Mouse (Mus musculus): ENCODE data around the gene Uhrf1bp1l. TPM values are rescaled to one million over a fixed set of nuclear protein-coding genes. Genes with fewer than 3 reads are reported as not detected.
A peak's percentile ranks its signal among the peaks of the same experiment; 100 is the strongest.
"Not testable (repeated sequence)": the region's sequence is repeated elsewhere in the genome, so short reads cannot be mapped to it uniquely, and the experiment has no call there.

Uhrf1bp1l gene
- 30.7 and 32.9 TPM in 2 replicates for polyA plus RNA-seq (2015; fragmentation: Nextera tagmentation; extraction: Ambion mirVana)

- Histone ChIP-seq H3K9ac (ENCODE audit: low read depth, low read length) (peak within 1 kb of the TSS; percentile 97), H3K4me1 (ENCODE audit: control insufficient read depth, insufficient read depth, low read length) (peaks cover 8% of the 10 kb centered on the region), H3K4me2 (ENCODE audit: low read length) (peak within 1 kb of the TSS; percentile 60), H3K9me3 (replicated peaks; ENCODE audit: control insufficient read depth, low read length, poor library complexity, severe bottlenecking) (no peaks in the 10 kb centered on the region), H3K4me3 (ENCODE audit: low read depth, low read length) (peak within 1 kb of the TSS; percentile 94), H3K27me3 (ENCODE audit: control insufficient read depth, insufficient read depth, low read depth, low read length) (no peaks in the 10 kb centered on the region), H3K27ac (ENCODE audit: low read length) (peak within 1 kb of the TSS; percentile 96), H3K36me3 (ENCODE audit: control insufficient read depth, insufficient read depth, low read length) (no peaks in the 10 kb centered on the region)
- peak; percentile 97 for ATAC-seq
- under 1% methylated on average over 78 of the region's 85 CpGs for WGBS
Observed at GRCm38 (mm10) chr10:89744871-89745665, at the start of gene Uhrf1bp1l. Uhrf1bp1l (plus strand) TSS chr10:89744991.

GRCm38 (mm10) chr10:89695194-89695911, 49.4 kb upstream of the Uhrf1bp1l start:
- H3K27me3 ChIP-seq (ENCODE audit: control insufficient read depth, insufficient read depth, low read depth, low read length), result no peaks in the 10 kb centered on the region
- no peaks in the 10 kb centered on the region; the same call in 1 of the 2 replicates for H3K36me3 ChIP-seq (ENCODE audit: control insufficient read depth, insufficient read depth, low read length)
- H3K4me2 ChIP-seq (ENCODE audit: low read length), result no peak overlapping the region
- H3K4me3 ChIP-seq (ENCODE audit: low read depth, low read length), result no peak overlapping the region
- H3K9ac ChIP-seq (ENCODE audit: low read depth, low read length), result no peak overlapping the region
- no peak overlapping the region for H3K27ac ChIP-seq (ENCODE audit: low read length)
- no peak for ATAC-seq
- 76% methylated on average over 20 of the region's 20 CpGs for WGBS
- H3K9me3 ChIP-seq (replicated peaks; ENCODE audit: control insufficient read depth, low read length, poor library complexity, severe bottlenecking), result no peaks in the 10 kb centered on the region
- H3K4me1 ChIP-seq (ENCODE audit: control insufficient read depth, insufficient read depth, low read length), result no peaks in the 10 kb centered on the region

GRCm38 (mm10) chr10:89696270-89696669, 48.5 kb upstream of the Uhrf1bp1l start:
- not testable (repeated sequence) for H3K36me3 ChIP-seq (ENCODE audit: control insufficient read depth, insufficient read depth, low read length); H3K4me3 ChIP-seq (ENCODE audit: low read depth, low read length); ATAC-seq; H3K27me3 ChIP-seq (ENCODE audit: control insufficient read depth, insufficient read depth, low read depth, low read length); H3K9ac ChIP-seq (ENCODE audit: low read depth, low read length); H3K27ac ChIP-seq (ENCODE audit: low read length); H3K9me3 ChIP-seq (replicated peaks; ENCODE audit: control insufficient read depth, low read length, poor library complexity, severe bottlenecking); H3K4me1 ChIP-seq (ENCODE audit: control insufficient read depth, insufficient read depth, low read length); H3K4me2 ChIP-seq (ENCODE audit: low read length)
- 78% methylated on average over 2 of the region's 2 CpGs for WGBS

- no peaks in the 10 kb centered on the region for H3K9me3 ChIP-seq (replicated peaks; ENCODE audit: control insufficient read depth, low read length, poor library complexity, severe bottlenecking)
- no peaks in the 10 kb centered on the region for H3K4me1 ChIP-seq (ENCODE audit: control insufficient read depth, insufficient read depth, low read length)
- H3K36me3 ChIP-seq (ENCODE audit: control insufficient read depth, insufficient read depth, low read length), result no peaks in the 10 kb centered on the region
- ATAC-seq, result no peak
- no peak overlapping the region for H3K9ac ChIP-seq (ENCODE audit: low read depth, low read length)
- no peak overlapping the region for H3K4me2 ChIP-seq (ENCODE audit: low read length)
- H3K27ac ChIP-seq (ENCODE audit: low read length), result no peak overlapping the region
- WGBS, result 98% methylated on average over 3 of the region's 3 CpGs
- H3K27me3 ChIP-seq (ENCODE audit: control insufficient read depth, insufficient read depth, low read depth, low read length), result no peaks in the 10 kb centered on the region
- no peak overlapping the region for H3K4me3 ChIP-seq (ENCODE audit: low read depth, low read length)
Observed at GRCm38 (mm10) chr10:89697956-89698355, 46.8 kb upstream of the Uhrf1bp1l start.

- Histone ChIP-seq H3K27me3 (ENCODE audit: control insufficient read depth, insufficient read depth, low read depth, low read length) (no peaks in the 10 kb centered on the region), H3K9ac (ENCODE audit: low read depth, low read length) (no peak overlapping the region), H3K4me3 (ENCODE audit: low read depth, low read length) (no peak overlapping the region), H3K4me2 (ENCODE audit: low read length) (no peak overlapping the region), H3K4me1 (ENCODE audit: control insufficient read depth, insufficient read depth, low read length) (no peaks in the 10 kb centered on the region), H3K36me3 (ENCODE audit: control insufficient read depth, insufficient read depth, low read length) (no peaks in the 10 kb centered on the region), H3K27ac (ENCODE audit: low read length) (no peak overlapping the region), H3K9me3 (replicated peaks; ENCODE audit: control insufficient read depth, low read length, poor library complexity, severe bottlenecking) (no peaks in the 10 kb centered on the region)
- WGBS, result 58% methylated on average over 5 of the region's 5 CpGs
- ATAC-seq, result no peak
Observed at GRCm38 (mm10) chr10:89703042-89703441, 41.7 kb upstream of the Uhrf1bp1l start.

GRCm38 (mm10) chr10:89707397-89707796, 37.4 kb upstream of the Uhrf1bp1l start:
- H3K4me1 ChIP-seq (ENCODE audit: control insufficient read depth, insufficient read depth, low read length), result no peaks in the 10 kb centered on the region
- no peaks in the 10 kb centered on the region for H3K9me3 ChIP-seq (replicated peaks; ENCODE audit: control insufficient read depth, low read length, poor library complexity, severe bottlenecking)
- H3K4me2 ChIP-seq (ENCODE audit: low read length), result no peak overlapping the region
- H3K4me3 ChIP-seq (ENCODE audit: low read depth, low read length), result no peak overlapping the region
- H3K27me3 ChIP-seq (ENCODE audit: control insufficient read depth, insufficient read depth, low read depth, low read length), result no peaks in the 10 kb centered on the region
- H3K9ac ChIP-seq (ENCODE audit: low read depth, low read length), result no peak overlapping the region
- ATAC-seq, result no peak
- no peak overlapping the region for H3K27ac ChIP-seq (ENCODE audit: low read length)
- WGBS, result 82% methylated on average over 3 of the region's 3 CpGs
- peaks cover 11% of the 10 kb centered on the region for H3K36me3 ChIP-seq (ENCODE audit: control insufficient read depth, insufficient read depth, low read length)

GRCm38 (mm10) chr10:89708720-89709119, 36.1 kb upstream of the Uhrf1bp1l start:
- WGBS, result 35% methylated on average over 10 of the region's 10 CpGs
- 0 out of 2 replicates have a peak overlapping the region, but pooled peaks have one; percentile 11 for H3K4me2 ChIP-seq (ENCODE audit: low read length)
- no peaks in the 10 kb centered on the region for H3K9me3 ChIP-seq (replicated peaks; ENCODE audit: control insufficient read depth, low read length, poor library complexity, severe bottlenecking)

GRCm38 (mm10) chr10:89714910-89715309, 29.9 kb upstream of the Uhrf1bp1l start:
- ATAC-seq, result no peak
- Histone ChIP-seq H3K36me3 (ENCODE audit: control insufficient read depth, insufficient read depth, low read length) (peaks cover 27% of the 10 kb centered on the region), H3K27ac (ENCODE audit: low read length) (no peak overlapping the region), H3K4me1 (ENCODE audit: control insufficient read depth, insufficient read depth, low read length) (no peaks in the 10 kb centered on the region), H3K9me3 (replicated peaks; ENCODE audit: control insufficient read depth, low read length, poor library complexity, severe bottlenecking) (no peaks in the 10 kb centered on the region), H3K4me3 (ENCODE audit: low read depth, low read length) (no peak overlapping the region), H3K9ac (ENCODE audit: low read depth, low read length) (no peak overlapping the region), H3K27me3 (ENCODE audit: control insufficient read depth, insufficient read depth, low read depth, low read length) (no peaks in the 10 kb centered on the region), H3K4me2 (ENCODE audit: low read length) (no peak overlapping the region)
- 91% methylated on average over 10 of the region's 10 CpGs for WGBS

More at GRCm38 (mm10) chr10:89708720-89709119, 36.1 kb upstream of the Uhrf1bp1l start:
- Histone ChIP-seq H3K36me3 (ENCODE audit: control insufficient read depth, insufficient read depth, low read length) (peaks cover 17% of the 10 kb centered on the region), H3K4me1 (ENCODE audit: control insufficient read depth, insufficient read depth, low read length) (no peaks in the 10 kb centered on the region), H3K4me3 (ENCODE audit: low read depth, low read length) (no peak overlapping the region), H3K27me3 (ENCODE audit: control insufficient read depth, insufficient read depth, low read depth, low read length) (no peaks in the 10 kb centered on the region), H3K9ac (ENCODE audit: low read depth, low read length) (no peak overlapping the region), H3K27ac (ENCODE audit: low read length) (no peak overlapping the region)
- 0 out of 2 replicates have a peak, but pooled peaks have one; percentile 48 for ATAC-seq

GRCm38 (mm10) chr10:89720252-89720651, 24.5 kb upstream of the Uhrf1bp1l start:
- Histone ChIP-seq H3K4me1 (ENCODE audit: control insufficient read depth, insufficient read depth, low read length) (no peaks in the 10 kb centered on the region), H3K36me3 (ENCODE audit: control insufficient read depth, insufficient read depth, low read length) (peaks cover 12% of the 10 kb centered on the region), H3K4me3 (ENCODE audit: low read depth, low read length) (no peak overlapping the region), H3K27me3 (ENCODE audit: control insufficient read depth, insufficient read depth, low read depth, low read length) (no peaks in the 10 kb centered on the region), H3K27ac (ENCODE audit: low read length) (no peak overlapping the region), H3K9me3 (replicated peaks; ENCODE audit: control insufficient read depth, low read length, poor library complexity, severe bottlenecking) (no peaks in the 10 kb centered on the region), H3K4me2 (ENCODE audit: low read length) (no peak overlapping the region), H3K9ac (ENCODE audit: low read depth, low read length) (no peak overlapping the region)
- ATAC-seq, result no peak
